Comparison of ENCODE assay signal across 8 mouse cellular contexts in the genomic region with DNA sequence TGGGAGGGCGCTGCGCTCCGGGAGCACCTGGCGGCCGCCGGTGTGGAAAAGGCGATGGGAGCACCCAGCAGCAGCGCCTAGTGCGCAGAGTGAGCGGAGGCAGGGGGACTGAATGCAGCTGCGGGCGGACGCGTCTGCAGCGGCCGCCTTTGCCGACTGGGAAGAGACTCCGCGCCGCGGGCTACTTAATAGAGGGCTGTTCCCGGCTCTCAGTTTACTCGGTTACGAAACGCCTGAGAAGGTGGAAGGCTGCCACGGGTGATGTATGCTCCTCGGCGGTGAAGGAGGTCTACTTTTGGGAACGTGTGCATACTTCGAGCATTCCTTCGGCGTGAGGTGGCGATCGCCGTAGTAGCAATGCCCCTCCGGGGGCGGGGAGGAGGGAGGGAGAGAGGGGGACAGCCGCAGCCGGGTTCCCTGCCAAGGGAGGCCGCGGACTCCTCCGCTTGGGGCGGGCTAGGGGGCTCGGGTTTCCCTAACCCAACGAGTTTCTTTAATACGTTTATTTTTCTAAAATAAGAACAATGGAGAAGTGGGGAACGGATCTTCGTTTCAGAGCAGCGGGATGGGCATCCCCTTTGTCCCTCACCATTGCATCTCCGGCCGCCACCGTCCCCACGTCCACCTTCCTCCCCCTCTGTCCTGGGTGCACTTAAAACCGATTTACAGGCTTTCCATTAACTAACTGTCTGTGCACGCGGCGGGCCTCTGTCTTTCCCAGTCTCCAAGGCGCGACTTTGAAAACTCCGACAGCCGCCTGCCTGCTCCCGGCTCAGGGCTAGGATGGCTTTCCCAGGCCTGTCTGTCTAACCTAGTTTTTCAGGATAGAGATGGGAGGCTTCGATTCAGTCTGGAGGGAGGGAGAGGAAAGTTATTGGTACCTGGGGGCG. TPM values are rescaled to one million over a fixed set of nuclear protein-coding genes. Genes with fewer than 3 reads are reported as not detected.
A peak's percentile ranks its signal among the peaks of the same experiment; 100 is the strongest.
DNase-seq lines count a peak whose midpoint lies in the region; ATAC-seq lines count a peak whose summit lies in the region.

Gene Col12a1 (minus strand): TSS at position 351 of the 890 bp plus-strand sequence.

- H3K4me3 ChIP-seq in megakaryocyte, embryonic 14.5 days (replicated peaks): peak within 1 kb of the TSS; percentile 86
- peak within 1 kb of the TSS; percentile 55 for H3K4me3 ChIP-seq in embryonic facial prominence, embryonic 11.5 days (ENCODE audit: low read depth, low read length)
- H3K4me3 ChIP-seq in kidney, embryonic 14.5 days (ENCODE audit: low read length): peak within 1 kb of the TSS; percentile 41
- peak within 1 kb of the TSS; percentile 52 for H3K4me3 ChIP-seq in lung, embryonic 16.5 days (ENCODE audit: low read length)

- peaks cover 70% of the 10 kb centered on the region for H3K27me3 ChIP-seq in megakaryocyte, embryonic 14.5 days (replicated peaks)
- peaks cover 10% of the 10 kb centered on the region for H3K27me3 ChIP-seq in embryonic facial prominence, embryonic 11.5 days (ENCODE audit: control insufficient read depth, insufficient read depth, low read length)
- peaks cover 15% of the 10 kb centered on the region; the same call in 1 of the 2 replicates for H3K27me3 ChIP-seq in kidney, embryonic 14.5 days (ENCODE audit: control insufficient read depth, insufficient read depth, low read length)
- H3K27me3 ChIP-seq in lung, embryonic 16.5 days (ENCODE audit: control insufficient read depth, insufficient read depth, low read depth, low read length): peaks cover 15% of the 10 kb centered on the region

- H3K4me2 ChIP-seq in embryonic facial prominence, embryonic 11.5 days (ENCODE audit: low read depth, low read length): peak within 1 kb of the TSS; percentile 75
- H3K4me2 ChIP-seq in kidney, embryonic 14.5 days (replicated peaks; ENCODE audit: low read depth, low read length): peak within 1 kb of the TSS; percentile 56
- H3K4me2 ChIP-seq in lung, embryonic 16.5 days (ENCODE audit: low read depth, low read length): peak within 1 kb of the TSS; percentile 70

- H3K27ac ChIP-seq in embryonic facial prominence, embryonic 11.5 days (replicated peaks; ENCODE audit: low read depth, low read length): no peak within 1 kb of the TSS
- peak within 1 kb of the TSS; percentile 38 for H3K27ac ChIP-seq in kidney, embryonic 14.5 days (ENCODE audit: low read depth, low read length)
- H3K27ac ChIP-seq in lung, embryonic 16.5 days (ENCODE audit: low read length): peak within 1 kb of the TSS; percentile 14

- peaks cover 9% of the 10 kb centered on the region for H3K9me3 ChIP-seq in megakaryocyte, embryonic 14.5 days
- no peaks in the 10 kb centered on the region for H3K9me3 ChIP-seq in embryonic facial prominence, embryonic 11.5 days (replicated peaks; ENCODE audit: control insufficient read depth, low read length)
- H3K9me3 ChIP-seq in kidney, embryonic 14.5 days (ENCODE audit: control insufficient read depth, low read length): no peaks in the 10 kb centered on the region; the same call in 1 of the 2 replicates
- no peaks in the 10 kb centered on the region for H3K9me3 ChIP-seq in lung, embryonic 16.5 days (ENCODE audit: control insufficient read depth, low read length)

- 1% methylated on average over 64 of the region's 64 CpGs for WGBS in embryonic facial prominence, embryonic 11.5 days
- WGBS in kidney, embryonic 14.5 days: under 1% methylated on average over 64 of the region's 64 CpGs
- under 1% methylated on average over 64 of the region's 64 CpGs for WGBS in lung, embryonic 16.5 days

- H3K4me1 ChIP-seq in megakaryocyte, embryonic 14.5 days: peaks cover 38% of the 10 kb centered on the region
- peaks cover 2% of the 10 kb centered on the region; the same call in 1 of the 2 replicates for H3K4me1 ChIP-seq in embryonic facial prominence, embryonic 11.5 days (ENCODE audit: control insufficient read depth, insufficient read depth, low read length)
- H3K4me1 ChIP-seq in kidney, embryonic 14.5 days (ENCODE audit: control insufficient read depth, insufficient read depth, low read length): peaks cover 34% of the 10 kb centered on the region
- H3K4me1 ChIP-seq in lung, embryonic 16.5 days (replicated peaks; ENCODE audit: control insufficient read depth, insufficient read depth, low read length): peaks cover 28% of the 10 kb centered on the region

- H3K36me3 ChIP-seq in megakaryocyte, embryonic 14.5 days (replicated peaks; ENCODE audit: low read length): no peaks in the 10 kb centered on the region
- no peaks in the 10 kb centered on the region for H3K36me3 ChIP-seq in embryonic facial prominence, embryonic 11.5 days (replicated peaks; ENCODE audit: control insufficient read depth, insufficient read depth, low read depth, low read length)
- no peaks in the 10 kb centered on the region for H3K36me3 ChIP-seq in kidney, embryonic 14.5 days (ENCODE audit: control insufficient read depth, insufficient read depth, low read length)
- no peaks in the 10 kb centered on the region for H3K36me3 ChIP-seq in lung, embryonic 16.5 days (ENCODE audit: control insufficient read depth, insufficient read depth, low read length)

- ATAC-seq in megakaryocyte, adult 5-6 weeks (ENCODE audit: poor library complexity, severe bottlenecking): no peak
- ATAC-seq in embryonic facial prominence, embryonic 11.5 days (replicated peaks; ENCODE audit: insufficient number of reproducible peaks, low FRiP score, low TSS enrichment, low read depth): peak; percentile 64
- ATAC-seq in kidney, embryonic 14.5 days (ENCODE audit: low FRiP score, low TSS enrichment): peak; percentile 74
- ATAC-seq in lung, embryonic 16.5 days (ENCODE audit: low read depth): peak; percentile 79

- peak within 1 kb of the TSS; percentile 47 for H3K9ac ChIP-seq in embryonic facial prominence, embryonic 11.5 days (replicated peaks; ENCODE audit: low read length)
- H3K9ac ChIP-seq in kidney, embryonic 14.5 days (ENCODE audit: low read depth, low read length): peak within 1 kb of the TSS; percentile 47
- peak within 1 kb of the TSS; percentile 73 for H3K9ac ChIP-seq in lung, embryonic 16.5 days (ENCODE audit: low read length)

- peak; percentile 75 for DNase-seq in embryonic facial prominence, embryonic 11.5 days (ENCODE audit: low spot score)
- peak; percentile 74 to 78 for DNase-seq in heart, adult 18-20 months
- peak; percentile 39 to 53 for DNase-seq in right cerebral cortex, postnatal 10 days (ENCODE audit: low spot score in 2 of 2)
- no peak for DNase-seq in thymus, postnatal 10 days (ENCODE audit: low spot score in 2 of 2)

RNA-seq across cellular contexts. Expression of gene Col12a1, which starts in this region (rescaled TPM):
- 0.38 TPM in 1 of 2 replicates, not detected in the other for polyA plus RNA-seq in megakaryocyte, embryonic 14.5 days (2012; ENCODE audit: insufficient read depth, low replicate concordance)
- 0.11 TPM in 1 of 2 replicates, not detected in the other for total RNA-seq in megakaryocyte, adult 5-6 weeks (2015)
- total RNA-seq in megakaryocyte, adult 5-6 weeks (2017): 0.04 TPM in 1 of 2 replicates, not detected in the other
- polyA plus RNA-seq in embryonic facial prominence, embryonic 11.5 days (2014; fragmentation: Nextera tagmentation; extraction: Ambion mirVana): 25.1 and 28.2 TPM in 2 replicates
- total RNA-seq in heart, adult 18-20 months (2021): 1 to 10 TPM in 1 of 2 experiments, under 1 TPM in 1; 0.42 to 1.2 TPM
- polyA plus RNA-seq in kidney, embryonic 14.5 days (2014; fragmentation: Nextera tagmentation; extraction: Ambion mirVana): 25.9 and 38.6 TPM in 2 replicates
- polyA plus RNA-seq in lung, embryonic 16.5 days (2015; fragmentation: Nextera tagmentation; extraction: Ambion mirVana): 16.5 and 18.0 TPM in 2 replicates

Comparison
In these comparisons a context has a peak if more than half of its experiments do, and no peak if none do; other contexts are left out.
1. RNA of gene Col12a1 (polyA plus RNA-seq): 25.9 to 38.6 TPM in kidney, embryonic 14.5 days, 25.1 to 28.2 TPM in embryonic facial prominence, embryonic 11.5 days and 16.5 to 18.0 TPM in lung, embryonic 16.5 days; 0.38 TPM in megakaryocyte, embryonic 14.5 days; every median in the first group is over 10 times any median in the second.
2. DNase-seq: peak in embryonic facial prominence, embryonic 11.5 days (single experiment), heart, adult 18-20 months (2 of 2) and right cerebral cortex, postnatal 10 days (2 of 2); none in thymus, postnatal 10 days (0 of 2).
3. Peak in every context shown above with its lines, with median percentiles within 50 percentile points of each other: H3K4me3 ChIP-seq, H3K4me2 ChIP-seq and H3K9ac ChIP-seq.